Mouse (Mus musculus): Measurements from ENCODE around the gene Rasip1. TPM values are rescaled to one million over a fixed set of nuclear protein-coding genes. Genes with fewer than 3 reads are reported as not detected.

The Rasip1 gene
- 43.3 and 49.0 TPM in 2 replicates for polyA plus RNA-seq (2015; fragmentation: Nextera tagmentation; extraction: Ambion mirVana)

DNA sequence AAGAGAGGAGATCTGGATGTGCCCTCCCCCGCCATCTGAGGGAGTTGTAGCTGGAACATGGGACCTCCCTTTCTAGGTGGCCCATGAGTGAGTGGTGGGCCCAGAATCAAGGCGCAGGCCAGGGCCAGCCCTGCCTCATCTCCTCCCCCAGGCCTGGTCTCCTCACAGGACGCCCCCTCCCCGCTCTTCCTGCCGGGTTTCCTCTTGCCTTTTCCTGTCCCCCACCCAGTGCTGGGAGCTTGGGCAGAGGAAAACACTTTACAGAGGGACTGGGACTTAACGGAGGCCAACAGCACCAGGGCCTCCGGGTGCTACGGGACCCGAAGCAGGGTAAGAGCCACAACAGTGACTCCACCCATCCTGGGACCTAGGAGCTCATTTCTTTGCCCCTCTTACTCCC is at the start of gene Rasip1:
Rasip1 (plus strand) TSS at position 228 of the 400 bp plus-strand sequence.
- no peak for TF ChIP-seq CTCF (IDR thresholded peaks at IDR 0.05)
- TF ChIP-seq EP300 (IDR thresholded peaks at IDR 0.05), result peak; percentile 59
- H3K4me3 ChIP-seq (ENCODE audit: low read depth, low read length), result peak within 1 kb of the TSS; percentile 58
- H3K9ac ChIP-seq (replicated peaks; ENCODE audit: low read depth), result peak within 1 kb of the TSS; percentile 66
- H3K4me2 ChIP-seq (replicated peaks; ENCODE audit: low read depth, low read length), result peak within 1 kb of the TSS; percentile 89
- no peaks in the 10 kb centered on the region for H3K9me3 ChIP-seq (ENCODE audit: low read length)
- H3K27ac ChIP-seq (ENCODE audit: low read length), result peak within 1 kb of the TSS; percentile 90
- no peaks in the 10 kb centered on the region for H3K27me3 ChIP-seq (replicated peaks; ENCODE audit: insufficient read depth, low read length)
- DNase-seq (ENCODE audit: low spot score), result peak; percentile 83
- WGBS, result 64% methylated on average over 9 of the region's 9 CpGs
- H3K36me3 ChIP-seq (ENCODE audit: insufficient read depth, low read length), result no peaks in the 10 kb centered on the region
- H3K4me1 ChIP-seq (ENCODE audit: insufficient read depth, low read depth, low read length), result peaks cover 3% of the 10 kb centered on the region; the same call in 1 of the 2 replicates
- peak; percentile 74 for ATAC-seq

DNA sequence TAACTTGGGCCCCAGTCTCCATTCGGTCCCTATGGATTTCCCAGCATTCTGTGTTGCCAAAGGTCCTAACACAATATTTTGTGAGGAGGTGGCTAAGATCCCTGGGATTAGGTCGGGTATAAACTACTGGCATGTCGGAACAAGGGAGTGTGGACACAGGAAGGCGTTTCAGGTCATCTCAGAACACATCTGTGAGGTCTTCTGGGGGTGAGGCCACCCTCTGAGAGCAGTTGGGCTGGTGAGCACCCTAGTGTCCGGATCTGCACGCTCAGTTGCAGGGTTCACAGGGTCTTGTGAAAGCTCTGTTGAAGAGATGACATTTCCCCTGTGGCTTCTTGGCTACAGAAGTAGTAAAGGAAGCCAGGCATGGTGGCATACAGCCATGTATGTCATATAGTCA is 41.4 kb upstream of the Rasip1 start:
- DNase-seq (ENCODE audit: low spot score) (no peak), ATAC-seq (no peak)
- no peak for TF ChIP-seq CTCF (IDR thresholded peaks at IDR 0.05)
- TF ChIP-seq EP300 (IDR thresholded peaks at IDR 0.05), result no peak
- H3K27ac ChIP-seq (ENCODE audit: low read length), result no peak overlapping the region
- no peaks in the 10 kb centered on the region for H3K36me3 ChIP-seq (ENCODE audit: insufficient read depth, low read length)
- H3K27me3 ChIP-seq (replicated peaks; ENCODE audit: insufficient read depth, low read length), result no peaks in the 10 kb centered on the region
- no peak overlapping the region for H3K4me3 ChIP-seq (ENCODE audit: low read depth, low read length)
- H3K9me3 ChIP-seq (ENCODE audit: low read length), result no peaks in the 10 kb centered on the region
- H3K4me1 ChIP-seq (ENCODE audit: insufficient read depth, low read depth, low read length), result no peaks in the 10 kb centered on the region
- no peak overlapping the region for H3K9ac ChIP-seq (replicated peaks; ENCODE audit: low read depth)
- H3K4me2 ChIP-seq (replicated peaks; ENCODE audit: low read depth, low read length), result no peak overlapping the region
- 91% methylated on average over 6 of the region's 6 CpGs for WGBS

DNA sequence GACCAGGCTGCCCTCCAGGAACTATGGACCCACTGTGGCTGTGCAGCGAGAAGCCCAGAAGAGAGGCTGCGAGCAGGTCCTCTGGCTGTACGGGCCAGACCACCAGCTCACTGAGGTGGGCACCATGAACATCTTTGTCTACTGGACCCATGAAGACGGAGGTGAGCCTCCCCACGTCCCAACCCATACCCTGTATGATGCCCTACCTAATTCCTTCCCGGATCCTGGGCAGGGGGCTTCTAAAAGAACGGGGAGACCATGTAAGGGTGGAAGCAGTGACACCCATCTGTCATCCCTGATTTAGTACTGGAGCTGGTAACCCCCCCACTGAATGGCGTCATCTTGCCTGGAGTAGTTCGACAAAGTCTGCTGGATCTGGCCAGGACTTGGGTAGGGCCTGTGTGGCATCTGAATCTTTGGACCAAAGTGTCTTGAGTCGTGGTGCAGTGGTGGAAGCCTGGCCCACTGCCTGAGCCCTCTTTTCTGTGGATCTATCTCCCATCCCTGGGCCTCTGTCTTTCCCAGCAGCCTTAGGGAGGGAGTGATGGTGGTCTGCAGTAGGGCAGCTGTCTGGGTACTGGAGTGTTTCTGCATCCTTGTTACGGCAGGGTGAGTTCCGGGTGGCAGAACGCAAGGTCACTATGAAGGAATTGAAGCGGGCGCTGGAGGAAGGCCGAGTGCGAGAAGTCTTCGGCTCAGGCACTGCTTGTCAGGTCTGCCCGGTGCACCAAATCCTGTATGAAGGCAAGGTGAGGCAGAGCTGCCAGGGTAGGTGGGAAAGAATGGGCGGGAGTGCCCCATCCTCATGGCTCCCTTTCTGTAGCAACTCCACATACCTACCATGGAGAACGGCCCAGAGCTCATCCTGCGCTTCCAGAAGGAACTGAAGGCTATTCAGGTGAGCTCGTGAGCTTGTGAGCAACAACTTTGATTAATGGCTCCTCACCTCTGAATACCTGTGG is 39.4 kb upstream of the Rasip1 start:
- no peak for ATAC-seq
- H3K36me3 ChIP-seq (ENCODE audit: insufficient read depth, low read length), result no peaks in the 10 kb centered on the region
- no peaks in the 10 kb centered on the region for H3K27me3 ChIP-seq (replicated peaks; ENCODE audit: insufficient read depth, low read length)
- H3K27ac ChIP-seq (ENCODE audit: low read length), result no peak overlapping the region
- no peak for DNase-seq (ENCODE audit: low spot score)
- no peak overlapping the region for H3K9ac ChIP-seq (replicated peaks; ENCODE audit: low read depth)
- TF ChIP-seq CTCF (IDR thresholded peaks at IDR 0.05) (no peak), EP300 (IDR thresholded peaks at IDR 0.05) (no peak)
- H3K4me1 ChIP-seq (ENCODE audit: insufficient read depth, low read depth, low read length), result no peaks in the 10 kb centered on the region
- 92% methylated on average over 23 of the region's 23 CpGs for WGBS
- no peaks in the 10 kb centered on the region for H3K9me3 ChIP-seq (ENCODE audit: low read length)
- no peak overlapping the region for H3K4me3 ChIP-seq (ENCODE audit: low read depth, low read length)
- no peak overlapping the region for H3K4me2 ChIP-seq (replicated peaks; ENCODE audit: low read depth, low read length)

DNA sequence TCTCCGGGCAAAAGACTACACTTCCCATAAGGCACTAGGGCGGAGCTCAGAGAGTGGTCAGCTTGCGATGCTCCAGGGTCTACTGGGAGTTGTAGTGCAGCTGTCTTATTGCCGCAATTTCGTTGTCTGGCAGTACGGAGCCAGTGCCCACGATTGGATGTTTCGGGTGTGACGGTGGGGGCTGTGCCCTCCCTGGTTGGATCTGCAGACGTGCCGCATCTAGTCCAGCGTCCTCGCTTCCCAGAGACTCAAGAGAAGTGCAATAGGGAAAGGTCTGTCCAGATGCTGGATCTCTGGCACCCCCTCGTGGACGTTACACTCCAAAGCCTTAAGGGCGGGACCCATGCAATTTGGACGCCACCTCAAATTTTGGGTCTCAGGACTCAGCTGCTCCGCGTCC is 38.1 kb upstream of the Rasip1 start:
- no peaks in the 10 kb centered on the region for H3K9me3 ChIP-seq (ENCODE audit: low read length)
- peak; percentile 95 for TF ChIP-seq CTCF (IDR thresholded peaks at IDR 0.05)
- TF ChIP-seq EP300 (IDR thresholded peaks at IDR 0.05), result no peak
- no peaks in the 10 kb centered on the region for H3K27me3 ChIP-seq (replicated peaks; ENCODE audit: insufficient read depth, low read length)
- no peaks in the 10 kb centered on the region for H3K36me3 ChIP-seq (ENCODE audit: insufficient read depth, low read length)
- 1% methylated on average over 19 of the region's 19 CpGs for WGBS
- ATAC-seq, result peak; percentile 99
- H3K4me3 ChIP-seq (ENCODE audit: low read depth, low read length), result peak overlapping the region; percentile 26
- H3K4me1 ChIP-seq (ENCODE audit: insufficient read depth, low read depth, low read length), result no peaks in the 10 kb centered on the region
- no peak overlapping the region for H3K27ac ChIP-seq (ENCODE audit: low read length)
- H3K4me2 ChIP-seq (replicated peaks; ENCODE audit: low read depth, low read length), result peak overlapping the region; percentile 43
- DNase-seq (ENCODE audit: low spot score), result peak; percentile 99
- no peak overlapping the region for H3K9ac ChIP-seq (replicated peaks; ENCODE audit: low read depth)

DNA sequence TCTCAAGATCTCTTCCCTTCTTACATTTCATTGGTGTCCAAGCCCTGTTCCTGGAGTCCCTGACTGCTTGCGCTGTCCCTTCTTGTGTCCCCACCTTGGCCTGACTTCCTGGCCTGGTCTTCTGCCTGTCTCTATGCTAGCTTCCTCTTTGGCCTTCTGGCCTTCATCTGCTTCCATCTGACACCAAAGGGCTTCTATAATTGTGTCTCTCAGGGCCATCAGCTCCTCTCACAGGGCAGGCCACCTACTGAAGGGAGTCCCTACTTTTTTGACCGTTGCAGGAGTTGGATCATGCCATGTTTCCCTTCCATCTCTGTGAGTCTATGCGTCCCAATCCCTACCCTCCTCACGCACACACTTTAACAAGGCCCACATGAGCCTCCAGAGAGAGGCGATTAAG is 37.4 kb upstream of the Rasip1 start:
- Histone ChIP-seq H3K4me3 (ENCODE audit: low read depth, low read length) (no peak overlapping the region), H3K27me3 (replicated peaks; ENCODE audit: insufficient read depth, low read length) (no peaks in the 10 kb centered on the region), H3K27ac (ENCODE audit: low read length) (no peak overlapping the region), H3K4me2 (replicated peaks; ENCODE audit: low read depth, low read length) (no peak overlapping the region), H3K4me1 (ENCODE audit: insufficient read depth, low read depth, low read length) (no peaks in the 10 kb centered on the region), H3K36me3 (ENCODE audit: insufficient read depth, low read length) (no peaks in the 10 kb centered on the region), H3K9me3 (ENCODE audit: low read length) (no peaks in the 10 kb centered on the region), H3K9ac (replicated peaks; ENCODE audit: low read depth) (no peak overlapping the region)
- DNase-seq (ENCODE audit: low spot score) (no peak), ATAC-seq (no peak)
- WGBS, result 97% methylated on average over 5 of the region's 5 CpGs
- TF ChIP-seq CTCF (IDR thresholded peaks at IDR 0.05) (no peak), EP300 (IDR thresholded peaks at IDR 0.05) (no peak)

DNA sequence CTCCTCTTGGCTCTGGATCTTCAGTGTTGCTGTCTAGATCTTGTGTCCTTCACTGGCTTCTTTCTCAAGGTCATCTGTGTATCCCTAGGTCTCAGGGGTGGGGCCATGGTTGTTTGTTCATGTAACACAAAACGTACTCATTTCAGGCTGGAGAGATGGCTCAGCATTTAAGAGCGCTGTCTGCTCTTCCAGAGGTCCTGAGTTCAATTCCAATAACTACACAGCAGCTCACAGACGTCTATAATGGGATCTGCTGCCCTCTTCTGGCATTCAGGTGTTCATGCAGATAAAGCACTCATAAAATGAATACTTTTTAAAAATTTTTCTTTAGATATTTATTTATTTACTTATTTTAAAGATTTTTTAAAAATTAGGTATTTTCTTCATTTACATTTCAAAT is 36.4 kb upstream of the Rasip1 start:
- DNase-seq (ENCODE audit: low spot score), result peak; percentile 28

More for the DNA sequence above, 36.4 kb upstream of the Rasip1 start:
- 59% methylated on average over 3 of the region's 3 CpGs for WGBS
- H3K9ac ChIP-seq (replicated peaks; ENCODE audit: low read depth), result no peak overlapping the region
- no peaks in the 10 kb centered on the region for H3K27me3 ChIP-seq (replicated peaks; ENCODE audit: insufficient read depth, low read length)
- TF ChIP-seq CTCF (IDR thresholded peaks at IDR 0.05) (peak; percentile 42), EP300 (IDR thresholded peaks at IDR 0.05) (no peak)
- no peaks in the 10 kb centered on the region for H3K9me3 ChIP-seq (ENCODE audit: low read length)
- H3K27ac ChIP-seq (ENCODE audit: low read length), result no peak overlapping the region
- H3K4me1 ChIP-seq (ENCODE audit: insufficient read depth, low read depth, low read length), result no peaks in the 10 kb centered on the region
- no peaks in the 10 kb centered on the region for H3K36me3 ChIP-seq (ENCODE audit: insufficient read depth, low read length)
- no peak overlapping the region for H3K4me2 ChIP-seq (replicated peaks; ENCODE audit: low read depth, low read length)
- no peak overlapping the region for H3K4me3 ChIP-seq (ENCODE audit: low read depth, low read length)
- ATAC-seq, result no peak
